Mouse (Mus musculus): Measurements from ENCODE around the gene Otulin.

- TF ChIP-seq POLR2A (IDR thresholded peaks at IDR 0.05; ENCODE audit: insufficient read depth, low read depth, low read length), result no peak
- no peak for TF ChIP-seq CTCF (IDR thresholded peaks at IDR 0.05)
- TF ChIP-seq EP300 (IDR thresholded peaks at IDR 0.05; ENCODE audit: insufficient read depth, low read depth, low read length), result no peak
Measured at GRCm38 (mm10) chr15:27516927-27517326, 113.6 kb downstream of the Otulin start.

Data from heart, adult 2 months (tissue).